Mouse (Mus musculus) lung, postnatal 25 days (tissue): ENCODE data around the gene Pfkm.
A peak's percentile ranks its signal among the peaks of the same experiment; 100 is the strongest.

ENCODE experiments used
- DNase-seq: peaks from one replicate; pipeline ENCODE4 v3.0.0; 2022; ENCODE audit warnings: low spot score

Gene Pfkm

DNA sequence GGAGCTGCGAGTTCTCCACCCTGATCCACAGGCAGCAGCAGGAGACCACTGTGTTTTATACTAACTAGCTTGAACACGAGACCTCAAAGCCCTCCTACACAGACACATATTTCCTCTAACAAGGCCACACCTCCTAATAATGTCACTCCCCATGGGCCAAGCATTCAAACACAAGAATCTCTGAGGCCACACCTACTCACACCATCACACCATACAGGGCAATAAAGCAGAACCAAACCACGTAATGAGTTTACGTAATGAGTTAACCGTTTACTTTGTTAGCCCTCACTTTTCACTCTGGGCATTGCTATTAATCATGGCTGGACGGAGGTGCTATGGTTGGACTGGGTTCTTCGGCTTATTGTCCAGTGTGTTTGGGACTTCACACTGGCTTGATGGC is 47.4 kb downstream of the Pfkm start:
- DNase-seq, result no peak

DNA sequence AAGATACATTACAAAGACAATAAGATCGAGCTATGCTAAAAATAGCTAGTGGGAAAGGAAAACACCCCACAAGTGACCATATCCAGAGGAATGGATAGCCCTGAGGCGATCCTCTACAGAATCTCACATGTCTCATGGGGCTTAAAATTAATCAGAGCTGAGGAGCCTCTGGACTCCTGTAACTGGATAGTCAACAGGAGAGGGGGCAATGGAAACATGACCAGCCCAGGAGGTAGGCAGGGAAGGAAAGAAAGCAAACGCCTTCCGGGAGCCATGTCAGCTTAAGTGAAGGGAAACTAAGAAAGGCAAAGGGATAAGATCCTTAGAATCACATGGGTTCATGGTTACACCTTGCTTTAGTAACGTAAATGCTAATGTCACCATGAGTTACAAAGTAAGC is 48.4 kb downstream of the Pfkm start:
- DNase-seq, result no peak

DNA sequence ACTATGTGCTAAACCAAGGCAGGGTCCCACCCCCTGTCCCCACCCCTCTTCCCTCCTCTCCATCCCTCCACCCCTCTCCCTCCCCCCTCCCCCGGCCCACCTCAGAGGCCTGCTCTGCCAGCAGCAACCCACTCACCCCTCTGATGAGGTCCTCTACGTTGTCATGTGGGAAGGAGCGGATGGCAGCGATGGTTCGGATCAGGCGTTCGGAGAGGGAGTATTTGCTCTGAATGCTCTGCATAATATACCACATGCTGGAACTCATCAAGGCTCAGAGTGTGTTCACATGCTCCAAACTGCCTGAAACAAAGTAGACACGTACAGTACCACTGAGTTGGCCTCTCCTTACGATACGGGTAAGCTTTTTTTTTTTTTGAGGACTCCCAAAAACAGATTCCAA is 50.1 kb downstream of the Pfkm start:
- no peak for DNase-seq

DNA sequence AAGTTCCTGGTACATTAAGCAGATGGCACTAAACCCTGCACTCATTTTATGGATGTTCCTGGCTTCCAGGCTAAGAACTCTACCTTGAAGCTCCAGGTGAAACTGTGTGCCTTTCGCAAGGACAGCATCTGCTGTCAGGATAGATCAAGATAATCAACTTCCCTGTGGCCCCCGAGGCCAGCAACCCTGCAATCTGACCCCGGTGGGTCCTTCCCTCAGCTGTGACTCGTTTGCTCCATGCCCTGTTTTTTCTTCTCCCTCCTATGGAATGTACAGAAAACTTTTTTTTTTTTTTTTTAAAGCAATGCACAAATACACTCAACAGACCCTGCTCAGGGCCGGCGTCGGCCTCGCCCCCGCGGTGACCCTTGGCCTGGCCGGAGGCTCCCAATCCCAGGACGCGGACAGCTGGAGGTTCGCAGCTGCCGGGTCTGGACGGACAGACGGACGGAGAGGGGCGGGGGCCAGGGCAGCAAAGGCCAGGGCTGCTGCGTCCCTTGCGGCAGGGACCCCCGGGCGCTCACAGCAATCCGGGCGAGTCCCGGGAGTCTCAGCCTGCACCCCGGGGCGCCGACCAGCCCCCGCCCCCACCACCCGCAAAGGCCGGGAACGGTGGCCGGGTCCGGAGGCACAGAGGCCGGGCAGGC is 52.6 kb downstream of the Pfkm start:
- no peak for DNase-seq

DNA sequence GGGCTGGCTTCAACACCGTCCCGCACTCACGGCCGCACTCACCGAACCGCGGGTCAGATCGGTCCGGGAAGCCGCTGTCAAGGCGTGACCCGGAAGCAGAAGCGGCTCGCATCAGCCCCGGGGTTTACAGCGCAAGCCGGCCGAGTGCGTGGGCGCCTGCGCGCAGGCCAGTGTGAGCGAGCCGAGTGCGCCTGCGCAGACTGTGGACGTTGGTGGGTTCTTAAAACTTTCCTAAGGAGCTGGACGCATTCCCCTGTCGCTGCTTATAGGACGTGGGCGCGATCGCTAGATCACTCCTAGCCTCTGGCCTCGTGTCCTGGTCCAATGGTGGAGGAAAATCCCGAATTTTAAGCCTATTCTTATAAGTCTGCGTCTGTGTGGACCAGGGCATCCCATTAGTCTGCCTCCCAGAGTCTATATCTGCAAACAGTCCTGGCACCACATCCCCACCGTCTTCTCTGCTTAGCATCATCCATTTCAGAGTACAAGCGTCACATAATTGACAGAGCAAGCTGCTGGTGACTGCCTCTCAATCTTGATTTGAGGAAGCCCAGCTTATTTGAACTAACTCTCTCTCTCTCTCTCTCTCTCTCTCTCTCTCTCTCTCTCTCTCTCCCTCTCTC is 53.3 kb downstream of the Pfkm start:
- peak; percentile 93 for DNase-seq

DNA sequence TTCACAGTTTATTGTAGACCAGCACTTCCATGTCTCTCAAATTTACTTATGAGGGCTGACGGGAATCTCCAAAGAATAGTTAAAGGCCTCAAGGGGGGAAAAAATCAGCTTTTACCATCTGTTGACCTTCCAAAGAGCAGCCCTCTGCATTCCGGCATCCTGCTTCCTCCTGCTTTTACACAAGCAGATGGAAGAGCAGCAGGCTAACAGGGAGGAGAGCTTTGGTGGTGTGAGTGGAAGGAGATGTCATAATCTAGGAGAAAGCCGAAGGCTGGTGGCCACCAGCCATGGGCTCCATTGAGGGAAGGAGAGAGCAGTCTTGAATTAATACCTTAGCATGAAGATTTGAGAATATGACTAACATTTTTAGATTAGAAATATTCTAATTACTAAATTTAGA is 56.0 kb downstream of the Pfkm start:
- no peak for DNase-seq

DNA sequence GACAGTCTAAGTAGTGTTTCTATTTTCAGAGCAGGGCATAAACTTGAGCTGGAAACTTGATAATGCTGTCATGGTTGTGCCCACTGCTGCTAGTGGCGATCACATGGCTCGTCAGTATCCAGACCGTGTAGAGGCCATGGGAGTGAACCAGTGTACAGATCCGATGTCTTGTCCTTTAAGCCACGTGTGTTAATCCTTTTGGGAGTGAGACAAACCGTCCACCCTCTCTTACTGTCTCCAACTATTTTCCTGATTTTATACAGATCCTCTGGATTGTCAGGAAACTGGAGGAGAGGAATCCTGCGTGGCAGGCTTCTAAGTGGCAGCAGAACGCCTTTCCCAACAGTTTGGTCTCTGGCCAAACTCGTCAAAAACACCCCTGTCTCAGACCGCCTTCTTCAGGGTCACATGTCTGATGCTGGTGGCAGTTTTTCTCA is 56.8 kb downstream of the Pfkm start:
- no peak for DNase-seq

DNA sequence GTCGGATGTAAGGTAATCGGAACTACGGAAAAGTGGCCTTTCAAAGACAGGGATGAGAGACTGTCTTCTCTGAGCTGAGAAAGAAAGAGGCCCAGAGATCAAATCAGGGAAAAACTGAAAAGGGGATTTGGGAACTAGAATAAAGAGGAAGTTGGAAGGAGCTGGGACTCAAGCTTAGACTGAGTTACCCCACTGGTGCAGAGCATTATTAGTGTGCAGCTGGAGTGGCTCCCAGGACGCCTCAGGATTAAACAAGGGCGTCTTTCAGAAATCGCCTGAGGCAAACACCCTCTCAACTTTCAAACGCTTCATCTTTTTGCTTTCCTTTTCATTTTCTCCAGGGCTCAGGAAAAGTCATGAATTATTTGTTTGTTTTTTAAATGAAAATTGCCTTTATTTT is 60.5 kb downstream of the Pfkm start:
- DNase-seq, result no peak

DNA sequence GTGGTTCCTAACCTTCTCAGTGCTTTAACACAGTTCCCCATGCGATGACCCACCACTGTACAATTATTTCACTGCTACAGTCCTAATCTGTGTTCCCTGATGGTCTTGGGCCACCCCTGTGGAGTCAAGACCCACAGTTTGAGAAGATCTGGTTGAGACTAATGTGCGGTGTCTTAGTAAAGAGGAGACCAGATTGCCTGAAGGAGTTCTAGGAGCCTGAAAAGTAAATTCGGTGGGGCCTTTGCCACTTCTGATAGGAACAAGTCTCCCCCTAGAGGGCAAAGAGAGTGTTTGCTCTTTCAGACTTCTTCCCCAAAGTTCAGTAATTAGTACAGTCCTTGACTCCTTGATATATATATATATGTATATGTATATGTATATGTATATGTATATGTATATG is 61.2 kb downstream of the Pfkm start:
- DNase-seq, result peak; percentile 41

DNA sequence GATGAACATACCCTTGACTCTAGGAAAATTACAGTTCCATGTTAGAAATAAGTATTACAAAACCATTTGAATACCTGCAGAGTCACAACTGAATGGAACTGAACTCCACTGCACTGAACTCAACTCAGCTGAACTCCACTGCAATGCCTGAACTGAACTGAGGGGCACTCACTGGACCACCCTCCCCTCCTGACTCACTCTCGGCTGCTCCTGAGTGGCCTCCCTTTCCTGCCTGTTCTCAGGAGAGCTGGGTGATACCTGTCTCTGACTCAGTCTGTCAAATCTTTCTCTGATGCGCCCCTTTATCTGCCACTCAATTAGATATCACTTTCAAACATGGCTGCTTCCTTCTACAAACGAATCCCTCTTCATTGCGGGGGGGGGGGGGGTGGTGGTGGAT is 61.8 kb downstream of the Pfkm start:
- DNase-seq, result no peak

DNA sequence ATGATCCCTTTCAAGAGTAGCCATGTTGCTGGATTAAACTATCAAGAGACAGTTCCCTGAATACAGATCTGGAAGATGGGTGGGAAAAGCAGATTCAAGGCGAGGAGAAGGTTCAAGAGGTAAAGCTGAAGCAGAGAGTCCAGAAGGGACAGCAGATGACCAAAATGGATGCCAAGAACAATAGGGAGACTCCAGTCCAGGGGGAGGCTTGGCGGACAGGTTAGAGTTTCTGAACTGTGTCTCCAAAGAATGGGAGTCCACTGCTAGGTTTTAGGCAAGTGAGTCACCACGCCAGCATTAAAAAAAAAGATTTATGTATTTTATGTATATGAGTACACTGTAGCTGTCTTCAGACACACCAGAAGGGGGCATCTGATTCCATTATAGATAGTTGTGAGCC is 62.2 kb downstream of the Pfkm start:
- no peak for DNase-seq

DNA sequence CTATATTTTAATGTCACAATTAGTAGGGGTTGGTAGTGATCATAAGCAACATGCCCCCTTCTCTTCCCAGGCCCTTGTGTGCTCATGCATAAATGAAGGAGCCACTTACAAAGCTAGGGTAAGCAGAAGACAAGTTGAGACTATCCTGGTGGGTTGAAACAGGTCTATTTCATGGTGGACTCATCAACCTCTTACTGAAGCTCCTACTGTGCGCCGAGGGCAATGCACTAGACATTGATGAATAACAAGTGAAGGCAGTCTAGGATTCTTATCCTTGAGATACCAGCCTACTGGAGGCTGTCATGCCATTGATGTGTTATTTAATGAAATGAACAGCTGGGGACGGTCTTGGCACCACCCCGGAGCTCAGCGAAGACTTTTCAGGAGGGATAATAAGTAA is 62.9 kb downstream of the Pfkm start:
- no peak for DNase-seq

DNA sequence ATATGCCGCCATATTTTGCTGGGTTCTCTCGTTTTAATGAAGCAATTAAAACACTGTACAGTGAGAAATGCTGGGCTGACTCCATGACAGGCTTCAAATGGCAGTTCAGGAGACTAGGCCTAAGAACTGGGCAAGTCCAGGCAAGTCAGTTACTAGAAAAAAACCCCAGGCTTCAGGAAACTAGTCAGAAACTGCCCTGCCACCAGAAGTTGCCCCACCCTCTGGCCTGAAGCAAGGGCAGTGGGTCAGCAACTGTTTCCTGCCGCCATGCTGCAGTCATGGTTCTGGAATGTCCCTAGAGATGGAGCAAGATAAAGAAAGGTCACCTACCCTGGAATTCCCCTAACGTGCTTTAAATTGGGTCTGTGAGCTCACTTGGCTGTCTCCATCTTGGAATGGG is 63.6 kb downstream of the Pfkm start:
- no peak for DNase-seq

DNA sequence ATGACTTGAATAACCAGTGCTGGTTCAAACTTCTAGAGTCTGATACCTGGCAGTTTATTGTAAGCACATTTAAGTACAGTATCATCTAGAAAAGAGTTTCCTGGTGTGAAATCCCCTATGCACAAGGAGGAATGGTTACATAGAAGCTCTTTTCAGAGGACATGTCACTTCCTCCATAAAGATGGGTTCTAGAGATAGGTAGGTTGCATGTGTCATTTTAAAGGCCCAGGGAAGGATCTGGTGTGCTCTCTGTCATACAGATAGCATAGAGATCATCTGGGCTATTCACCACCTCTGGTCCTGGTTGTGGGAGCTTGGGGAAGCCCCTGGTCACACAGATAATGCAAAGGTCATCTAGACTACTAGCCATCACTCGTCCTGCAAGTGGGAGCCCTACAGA is 64.9 kb downstream of the Pfkm start:
- DNase-seq, result no peak

DNA sequence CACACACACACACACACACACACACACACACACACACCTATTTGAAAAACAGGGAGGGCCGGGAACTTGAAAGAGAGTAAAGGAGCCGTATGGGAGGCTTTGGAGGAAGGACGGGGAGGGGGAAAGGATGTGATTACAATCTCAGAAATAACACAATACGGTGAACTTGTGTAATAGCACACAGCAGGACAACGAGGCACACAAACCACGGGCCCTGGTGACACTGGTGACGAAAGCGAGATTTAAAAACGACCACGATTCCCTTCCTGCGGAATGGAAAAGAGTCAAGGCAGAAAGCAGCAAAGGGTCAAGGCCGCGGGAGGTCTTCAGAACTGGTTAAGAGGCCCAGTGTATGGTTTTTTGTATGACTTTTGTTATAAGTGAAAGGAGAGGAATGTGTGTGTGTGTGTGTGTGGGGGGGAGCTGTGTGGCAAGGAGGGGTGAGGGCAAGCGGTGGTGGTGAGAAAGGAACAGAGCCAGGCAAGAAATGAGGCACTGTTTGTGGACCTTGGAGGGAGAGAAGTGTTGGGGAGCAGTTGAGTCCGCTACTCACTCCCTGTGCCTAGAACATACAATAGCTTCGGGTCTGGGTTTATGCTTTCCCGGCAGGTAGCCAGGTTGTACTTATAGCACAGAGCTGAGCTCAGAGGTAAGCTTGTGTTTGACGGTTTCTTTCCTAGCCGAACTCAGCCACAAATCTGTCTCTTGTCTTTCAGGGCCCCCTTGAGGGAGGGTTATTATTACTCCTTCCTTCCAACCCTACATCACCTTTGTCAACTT is 68.8 kb downstream of the Pfkm start:
- DNase-seq, result no peak

DNA sequence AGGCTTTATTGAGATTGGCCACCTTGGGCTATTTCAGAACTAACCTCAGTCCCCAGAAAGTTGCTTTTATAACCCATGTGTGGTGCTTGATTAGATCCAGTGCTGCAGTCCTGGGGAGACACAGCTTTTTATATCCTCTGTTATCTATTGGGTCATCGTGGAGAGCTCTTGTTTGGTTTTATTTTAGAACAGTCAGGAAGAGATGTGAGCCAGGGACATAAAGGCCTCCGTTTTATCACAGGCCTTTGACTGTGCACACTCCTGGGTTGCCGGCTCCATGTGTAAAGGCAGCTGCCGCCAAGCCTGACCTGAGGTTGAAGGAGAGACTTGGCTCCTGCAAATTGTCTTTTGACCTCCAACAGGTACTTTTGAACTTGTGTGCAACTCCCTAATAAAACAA is 70.2 kb downstream of the Pfkm start:
- no peak for DNase-seq

DNA sequence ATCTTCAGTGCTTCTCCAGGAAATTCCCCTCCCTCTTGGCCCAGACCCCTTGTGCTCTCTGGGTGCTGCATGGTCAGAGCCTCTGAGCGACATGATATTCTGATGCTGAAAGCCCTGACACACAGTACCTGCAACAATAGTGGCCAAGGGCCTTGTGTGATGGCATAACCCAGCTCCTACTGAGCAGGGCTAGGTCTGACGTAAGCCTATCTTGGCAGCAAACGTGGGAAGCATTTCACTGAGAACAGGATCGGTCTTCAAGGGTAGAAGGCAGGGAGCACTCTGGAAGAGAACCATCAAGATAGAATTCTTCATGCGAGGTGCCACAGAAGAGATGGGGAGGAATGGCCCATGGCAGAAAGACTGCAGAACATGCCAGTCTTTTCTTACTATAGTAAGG is 73.1 kb downstream of the Pfkm start, which contains the start of gene Asb8:
Gene Asb8, minus strand, starts transcription at position 101 of the 400 bp plus-strand sequence.
- DNase-seq, result no peak

DNA sequence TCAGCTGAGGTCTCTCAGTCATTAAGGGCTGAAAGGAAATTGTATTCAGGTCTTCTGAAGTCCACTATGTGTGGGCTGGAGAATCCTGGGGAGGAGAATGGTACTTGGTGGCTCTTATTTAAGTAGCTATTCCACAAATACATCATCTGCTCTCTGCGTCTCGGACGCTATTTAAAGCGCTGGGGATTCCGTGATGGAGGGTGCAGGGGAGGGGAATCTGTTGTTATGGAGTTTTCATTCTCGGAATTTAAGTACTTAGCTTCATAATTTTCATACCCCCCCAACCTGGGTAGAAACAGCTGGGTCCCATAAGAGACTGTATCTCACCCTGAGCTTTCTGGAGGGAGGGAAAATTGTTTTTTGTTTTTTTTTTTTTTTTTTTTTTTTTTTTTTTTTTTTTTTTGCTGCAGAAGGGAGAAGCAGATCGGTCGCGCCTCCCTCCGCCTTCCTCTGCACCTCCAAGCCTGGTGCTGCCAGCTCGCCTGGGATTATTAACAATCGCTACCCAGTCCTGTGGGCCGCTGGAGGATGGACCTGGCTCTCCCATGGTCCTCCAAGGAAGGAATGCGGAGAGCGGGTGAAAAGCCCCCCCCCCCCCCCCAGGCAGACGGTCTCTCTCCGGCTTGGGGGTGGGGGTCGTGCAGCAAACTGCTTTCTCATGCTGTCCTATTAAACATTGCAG is 74.7 kb downstream of the Pfkm start, which contains the start of gene Ccdc184:
Gene Ccdc184, plus strand, starts transcription at position 196 of the 682 bp plus-strand sequence.
- no peak for DNase-seq

DNA sequence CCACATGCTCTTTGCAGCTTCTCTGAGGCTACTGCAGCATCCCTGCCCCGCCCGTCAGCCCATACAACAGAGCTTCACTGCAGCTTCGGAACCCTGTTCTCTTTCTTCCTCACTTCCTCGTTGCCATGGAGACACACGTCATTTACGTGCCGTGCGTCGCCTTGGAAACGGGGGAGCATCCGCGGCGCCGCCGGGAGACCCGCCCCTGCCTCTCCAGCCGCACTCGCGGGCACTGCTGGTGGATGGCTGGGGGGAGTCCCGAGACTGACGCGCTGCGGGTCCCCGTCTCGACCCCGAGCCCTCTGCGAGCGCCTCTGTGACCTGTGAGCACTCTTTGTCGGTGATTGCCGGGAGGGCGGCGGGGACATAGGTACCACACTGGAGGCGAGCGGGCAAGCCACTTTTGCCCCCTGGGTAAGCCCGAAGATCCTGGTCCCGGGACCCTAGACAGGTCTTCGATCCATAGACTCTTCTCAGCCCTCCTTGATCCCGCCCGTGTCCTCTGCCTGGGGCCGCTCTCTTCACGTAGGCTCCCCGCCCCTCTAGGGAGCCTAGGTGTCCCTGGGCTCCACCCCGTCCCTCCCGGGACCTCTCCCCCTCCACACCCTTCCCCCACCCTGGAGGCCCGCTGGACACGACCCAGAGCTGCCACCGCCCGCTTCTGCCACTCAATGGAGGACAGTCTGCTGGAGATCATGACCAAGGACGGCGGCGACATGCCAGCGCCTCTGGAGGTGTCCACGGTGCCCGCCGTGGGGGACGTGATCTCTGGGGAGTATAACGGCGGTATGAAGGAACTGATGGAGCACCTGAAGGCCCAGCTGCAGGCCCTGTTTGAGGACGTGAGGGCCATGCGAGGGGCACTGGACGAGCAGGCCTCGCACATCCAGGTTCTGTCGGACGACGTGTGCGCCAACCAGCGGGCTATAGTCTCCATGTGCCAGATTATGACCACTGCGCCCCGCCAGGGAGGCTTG is 75.5 kb downstream of the Pfkm start:
- DNase-seq, result peak; percentile 63

DNA sequence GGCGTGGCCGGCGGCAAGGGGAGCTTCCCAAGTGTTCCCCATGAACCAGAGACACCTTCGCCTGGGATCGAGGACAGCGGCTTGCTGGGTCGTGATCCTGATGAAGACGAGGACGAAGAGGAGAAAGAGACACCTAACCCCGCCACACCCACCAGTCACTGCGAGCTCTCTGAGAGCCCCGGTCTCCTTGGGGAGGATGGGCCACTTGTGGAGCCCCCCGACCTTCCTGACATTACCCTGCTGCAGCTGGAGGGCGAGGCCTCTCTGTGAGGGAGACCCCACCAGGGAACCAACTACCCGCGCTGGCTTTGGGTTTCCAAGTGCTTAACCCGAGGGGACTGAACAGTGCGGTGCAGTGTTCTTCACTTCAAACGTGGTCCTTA is 76.2 kb downstream of the Pfkm start:
- no peak for DNase-seq

DNA sequence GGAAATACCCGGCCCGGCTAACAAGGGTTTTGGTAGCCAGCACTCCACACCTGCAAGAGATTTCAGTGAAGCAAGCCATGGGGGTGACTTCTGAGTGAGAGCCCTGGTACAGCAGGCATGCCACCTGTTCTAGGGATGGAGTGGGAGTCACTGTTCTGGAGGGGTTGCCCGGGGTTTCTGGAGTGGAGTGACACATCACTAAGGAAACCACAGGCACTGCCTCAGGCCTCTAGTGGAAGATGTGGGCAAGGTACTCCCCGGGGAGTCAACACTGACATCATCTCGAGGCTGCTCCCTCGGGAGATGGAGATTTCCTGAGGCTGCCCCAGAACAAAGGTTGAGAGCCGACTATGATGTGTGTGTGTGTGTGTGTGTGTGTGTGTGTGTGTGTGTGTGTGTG is 78.0 kb downstream of the Pfkm start:
- no peak for DNase-seq

DNA sequence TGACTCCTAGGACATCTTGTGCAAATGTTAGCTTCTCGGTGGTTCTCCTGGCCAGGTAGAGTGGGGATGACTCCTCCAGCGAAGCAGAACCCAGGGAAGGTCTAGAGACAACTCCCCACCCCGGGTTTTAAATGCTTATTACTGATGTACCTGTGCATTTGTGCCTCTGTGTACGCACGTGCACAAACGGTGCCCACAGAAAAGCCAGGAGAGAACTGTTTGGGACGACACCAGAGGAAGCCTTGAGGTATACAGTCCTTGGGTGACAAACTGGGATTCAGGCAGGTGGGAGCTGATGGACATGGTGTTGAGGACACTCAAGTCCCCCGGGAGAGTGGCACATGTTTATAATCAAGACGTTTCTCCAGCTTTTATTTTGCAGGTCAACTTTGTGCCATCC is 78.5 kb downstream of the Pfkm start:
- DNase-seq, result no peak
